13 mouse cellular contexts compared by ENCODE assay signal in genomic region chr11:98655076-98655475, GRCm38 (mm10). TPM values are rescaled to one million over a fixed set of nuclear protein-coding genes. Genes with fewer than 3 reads are reported as not detected.
DNase-seq lines count a peak whose midpoint lies in the region; ATAC-seq and TF ChIP-seq lines count a peak whose summit lies in the region.
"Not testable (repeated sequence)": the region's sequence is repeated elsewhere in the genome, so short reads cannot be mapped to it uniquely, and the experiment has no call there.
"Had no signal": no experiment of that assay in that cellular context is flagged by ENCODE, and none has a peak within 500 bp of the region (broad histone marks: within the 10 kb centered on the region; RNA-seq: fewer than 3 reads in every experiment).

No protein-coding gene starts in this region.

- not testable (repeated sequence) for H3K4me2 ChIP-seq in heart, postnatal 0 days (ENCODE audit: low read depth, low read length); kidney, postnatal 0 days (ENCODE audit: low read length)

- peak; percentile 59 for DNase-seq in adrenal gland, postnatal 25 days
- DNase-seq in embryonic facial prominence, embryonic 10.5 days (ENCODE audit: low spot score) = peak; percentile 68
- peak; percentile 45 for DNase-seq in heart, postnatal 0 days (ENCODE audit: low spot score)
- peak; percentile 73 for DNase-seq in kidney, postnatal 0 days (ENCODE audit: low spot score)
- peak; percentile 17 to 38 for DNase-seq in lung, adult 18-20 months
- peak; percentile 66 for DNase-seq in testis, postnatal 10 days (ENCODE audit: low spot score)

- not testable (repeated sequence) for H3K9ac ChIP-seq in heart, postnatal 0 days (replicated peaks; ENCODE audit: low read depth, low read length); kidney, postnatal 0 days (ENCODE audit: low read depth, low read length)

- peak; percentile 79 for ATAC-seq in CD4-positive, CD25-positive, alpha-beta regulatory T cell, adult 4 months
- peak; percentile 17; the same call in 1 of the 2 replicates for ATAC-seq in heart, postnatal 0 days (ENCODE audit: insufficient read depth, low read depth)
- ATAC-seq in kidney, postnatal 0 days (replicated peaks; ENCODE audit: low FRiP score, low read depth) = peak; percentile 43; the same call in 1 of the 2 replicates
- ATAC-seq in neutrophil, adult 5-6 weeks (ENCODE audit: extremely low read depth, insufficient number of reproducible peaks, low FRiP score, poor library complexity, severe bottlenecking) = peak; percentile 75; the same call in 1 of the 2 replicates

- WGBS in embryonic facial prominence, embryonic 10.5 days = 13% methylated on average over 7 of the region's 7 CpGs
- WGBS in heart, postnatal 0 days = 7% methylated on average over 7 of the region's 7 CpGs
- 15% methylated on average over 7 of the region's 7 CpGs for WGBS in kidney, postnatal 0 days

- not testable (repeated sequence) for H3K36me3 ChIP-seq in embryonic facial prominence, embryonic 10.5 days (replicated peaks); heart, postnatal 0 days (replicated peaks; ENCODE audit: control insufficient read depth, insufficient read depth, low read length); kidney, postnatal 0 days (ENCODE audit: insufficient read depth, low read length)

- peak; percentile 57 for TF ChIP-seq CTCF in heart, postnatal 0 days (IDR thresholded peaks at IDR 0.05; ENCODE audit: low read depth)
- peak; percentile 76 for TF ChIP-seq CTCF in kidney, postnatal 0 days (IDR thresholded peaks at IDR 0.05; ENCODE audit: low read depth)

- TF ChIP-seq EP300 in heart, postnatal 0 days (IDR thresholded peaks at IDR 0.05; ENCODE audit: low read depth) = not testable (repeated sequence)

- H3K4me1 ChIP-seq in embryonic facial prominence, embryonic 10.5 days; heart, postnatal 0 days (ENCODE audit: control insufficient read depth, insufficient read depth); kidney, postnatal 0 days (replicated peaks; ENCODE audit: insufficient read depth, low read length): not testable (repeated sequence)

- H3K4me3 ChIP-seq in embryonic facial prominence, embryonic 10.5 days; heart, postnatal 0 days (ENCODE audit: low read depth, low read length); kidney, postnatal 0 days (replicated peaks; ENCODE audit: low read depth, low read length): not testable (repeated sequence)

- not testable (repeated sequence) for H3K9me3 ChIP-seq in embryonic facial prominence, embryonic 10.5 days; heart, postnatal 0 days (replicated peaks; ENCODE audit: control insufficient read depth, low read length); kidney, postnatal 0 days (replicated peaks; ENCODE audit: low read length)

- peaks cover 13% of the 10 kb centered on the region for H3K27me3 ChIP-seq in embryonic facial prominence, embryonic 10.5 days (replicated peaks; ENCODE audit: low read depth, poor library complexity, severe bottlenecking)
- H3K27me3 ChIP-seq in heart, postnatal 0 days (ENCODE audit: control insufficient read depth, insufficient read depth, low read length); kidney, postnatal 0 days (ENCODE audit: insufficient read depth, low read length): not testable (repeated sequence)

- not testable (repeated sequence) for H3K27ac ChIP-seq in embryonic facial prominence, embryonic 10.5 days (replicated peaks); heart, postnatal 0 days (ENCODE audit: low read depth); kidney, postnatal 0 days

RNA-seq across cellular contexts. Expression of gene Gsdma2, which starts 8.5 kb away (rescaled TPM):
- polyA plus RNA-seq in CD4-positive, CD25-positive, alpha-beta regulatory T cell, adult 4 months (2017; shearing (Covaris generic)) = not detected
- 0.88 and 1.8 TPM in 2 replicates for total RNA-seq in adrenal gland, postnatal 25 days (2021)
- polyA plus RNA-seq in embryonic facial prominence, embryonic 10.5 days (2016; fragmentation: Nextera tagmentation; extraction: Ambion mirVana) = not detected in 2 replicates
- total RNA-seq in heart, postnatal 0 days (2014; rRNA removed; ENCODE audit: low replicate concordance) = not detected in 2 replicates
- not detected in 2 replicates for polyA plus RNA-seq in heart, postnatal 0 days (2015; fragmentation: Nextera tagmentation; extraction: Ambion mirVana)
- not detected in 2 replicates for polyA plus RNA-seq in kidney, postnatal 0 days (2015; fragmentation: Nextera tagmentation; extraction: Ambion mirVana)
- not detected in 2 replicates for total RNA-seq in neutrophil, adult 5-6 weeks (2017)
- total RNA-seq: layer of hippocampus, adult 18-20 months had no signal
- polyA plus RNA-seq: frontal cortex, adult 2 months; midbrain, embryonic 15.5 days; urinary bladder, adult 2 months had no signal

RNA-seq across cellular contexts. Expression of gene Gsdma, which starts 9.1 kb away (rescaled TPM):
- polyA plus RNA-seq in CD4-positive, CD25-positive, alpha-beta regulatory T cell, adult 4 months (2017; shearing (Covaris generic)) = under 1 TPM in 1 of 2 experiments, not detected in 1; 0.12 TPM
- total RNA-seq in adrenal gland, postnatal 25 days (2021) = not detected in 2 replicates
- not detected in 2 replicates for polyA plus RNA-seq in embryonic facial prominence, embryonic 10.5 days (2016; fragmentation: Nextera tagmentation; extraction: Ambion mirVana)
- not detected in 2 replicates for total RNA-seq in heart, postnatal 0 days (2014; rRNA removed; ENCODE audit: low replicate concordance)
- not detected in 2 replicates for polyA plus RNA-seq in heart, postnatal 0 days (2015; fragmentation: Nextera tagmentation; extraction: Ambion mirVana)
- polyA plus RNA-seq in kidney, postnatal 0 days (2015; fragmentation: Nextera tagmentation; extraction: Ambion mirVana) = 0.21 TPM in 1 of 2 replicates, not detected in the other
- not detected in 2 replicates for total RNA-seq in neutrophil, adult 5-6 weeks (2017)
- total RNA-seq: adrenal gland, postnatal 4 days; layer of hippocampus, adult 18-20 months had no signal
- polyA plus RNA-seq: midbrain, embryonic 15.5 days had no signal

RNA-seq across cellular contexts. Expression of gene Psmd3, which starts 27.3 kb away (rescaled TPM):
- 10 to 100 TPM; 13.8 to 17.5 TPM for polyA plus RNA-seq in CD4-positive, CD25-positive, alpha-beta regulatory T cell, adult 4 months (2017; shearing (Covaris generic))
- total RNA-seq in adrenal gland, postnatal 25 days (2021) = 134 and 138 TPM in 2 replicates
- polyA plus RNA-seq in embryonic facial prominence, embryonic 10.5 days (2016; fragmentation: Nextera tagmentation; extraction: Ambion mirVana) = 249 and 262 TPM in 2 replicates
- 96.4 and 130 TPM in 2 replicates for total RNA-seq in heart, postnatal 0 days (2014; rRNA removed; ENCODE audit: low replicate concordance)
- 134 and 147 TPM in 2 replicates for polyA plus RNA-seq in heart, postnatal 0 days (2015; fragmentation: Nextera tagmentation; extraction: Ambion mirVana)
- 234 and 259 TPM in 2 replicates for polyA plus RNA-seq in kidney, postnatal 0 days (2015; fragmentation: Nextera tagmentation; extraction: Ambion mirVana)
- 33.2 and 37.8 TPM in 2 replicates for total RNA-seq in neutrophil, adult 5-6 weeks (2017)

RNA-seq across cellular contexts. Expression of gene Gsdma3, which starts 28.9 kb away (rescaled TPM):
- under 1 TPM in 1 of 2 experiments, not detected in 1; 0.20 TPM for polyA plus RNA-seq in CD4-positive, CD25-positive, alpha-beta regulatory T cell, adult 4 months (2017; shearing (Covaris generic))
- 25.1 and 29.1 TPM in 2 replicates for total RNA-seq in adrenal gland, postnatal 25 days (2021)
- not detected in 2 replicates for polyA plus RNA-seq in embryonic facial prominence, embryonic 10.5 days (2016; fragmentation: Nextera tagmentation; extraction: Ambion mirVana)
- total RNA-seq in heart, postnatal 0 days (2014; rRNA removed; ENCODE audit: low replicate concordance) = not detected in 2 replicates
- not detected in 2 replicates for polyA plus RNA-seq in heart, postnatal 0 days (2015; fragmentation: Nextera tagmentation; extraction: Ambion mirVana)
- polyA plus RNA-seq in kidney, postnatal 0 days (2015; fragmentation: Nextera tagmentation; extraction: Ambion mirVana) = not detected in 2 replicates
- total RNA-seq in neutrophil, adult 5-6 weeks (2017) = not detected in 2 replicates
- total RNA-seq: layer of hippocampus, adult 18-20 months had no signal
- polyA plus RNA-seq: frontal cortex, adult 2 months; midbrain, embryonic 15.5 days; urinary bladder, adult 2 months had no signal

RNA-seq across cellular contexts. Expression of gene Gm12355, which starts 29.6 kb away (rescaled TPM):
- 1 to 10 TPM; 1.0 to 9.6 TPM for polyA plus RNA-seq in CD4-positive, CD25-positive, alpha-beta regulatory T cell, adult 4 months (2017; shearing (Covaris generic))
- total RNA-seq in adrenal gland, postnatal 25 days (2021) = 7.6 and 13.5 TPM in 2 replicates
- polyA plus RNA-seq in embryonic facial prominence, embryonic 10.5 days (2016; fragmentation: Nextera tagmentation; extraction: Ambion mirVana) = 1.3 and 2.0 TPM in 2 replicates
- total RNA-seq in heart, postnatal 0 days (2014; rRNA removed; ENCODE audit: low replicate concordance) = 0.15 and 0.19 TPM in 2 replicates
- 0.23 and 0.26 TPM in 2 replicates for polyA plus RNA-seq in heart, postnatal 0 days (2015; fragmentation: Nextera tagmentation; extraction: Ambion mirVana)
- 0.92 and 1.2 TPM in 2 replicates for polyA plus RNA-seq in kidney, postnatal 0 days (2015; fragmentation: Nextera tagmentation; extraction: Ambion mirVana)
- total RNA-seq in neutrophil, adult 5-6 weeks (2017) = not detected in 2 replicates

Comparison
In these comparisons a context has a peak if more than half of its experiments do, and no peak if none do; other contexts are left out.
1. ATAC-seq: peak in every context shown above with its lines; median percentile 79 in CD4-positive, CD25-positive, alpha-beta regulatory T cell, adult 4 months; 75 in neutrophil, adult 5-6 weeks; 43 in kidney, postnatal 0 days; 17 in heart, postnatal 0 days.